Comparison of ENCODE assay signal across 29 mouse cellular contexts in genomic region chr16:94114693-94115092, GRCm38 (mm10). TPM values are rescaled to one million over a fixed set of nuclear protein-coding genes. Genes with fewer than 3 reads are reported as not detected.
DNase-seq lines count a peak whose midpoint lies in the region; ATAC-seq and TF ChIP-seq lines count a peak whose summit lies in the region.
"Had no signal": no experiment of that assay in that cellular context is flagged by ENCODE, and none has a peak within 500 bp of the region (broad histone marks: within the 10 kb centered on the region; RNA-seq: fewer than 3 reads in every experiment).

No protein-coding gene starts in this region.

- H3K36me3 ChIP-seq in intestine, postnatal 0 days (ENCODE audit: control insufficient read depth, insufficient read depth) = no peaks in the 10 kb centered on the region
- no peaks in the 10 kb centered on the region for H3K36me3 ChIP-seq in stomach, postnatal 0 days (ENCODE audit: control insufficient read depth, insufficient read depth, low read length)
- H3K36me3 ChIP-seq: embryonic facial prominence, embryonic 12.5 days; embryonic facial prominence, embryonic 15.5 days; heart, embryonic 10.5 days; heart, embryonic 13.5 days had no signal

- no peak for TF ChIP-seq EP300 in stomach, postnatal 0 days (optimal IDR thresholded peaks at IDR 0.05)

- no peaks in the 10 kb centered on the region for H3K4me1 ChIP-seq in intestine, postnatal 0 days (replicated peaks; ENCODE audit: control insufficient read depth, insufficient read depth, low read length)
- no peaks in the 10 kb centered on the region for H3K4me1 ChIP-seq in stomach, postnatal 0 days (replicated peaks; ENCODE audit: control insufficient read depth, insufficient read depth)
- H3K4me1 ChIP-seq: embryonic facial prominence, embryonic 12.5 days; embryonic facial prominence, embryonic 15.5 days; heart, embryonic 10.5 days had no signal

- 0 out of 2 replicates have a peak, but pooled peaks have one; percentile 13 for ATAC-seq in intestine, postnatal 0 days
- ATAC-seq in stomach, postnatal 0 days (ENCODE audit: low FRiP score, low TSS enrichment) = peak; percentile 71
- ATAC-seq: activated CD4-positive, CD25-positive, alpha-beta regulatory T cell, adult 4 months; CD4-positive, CD25-positive, alpha-beta regulatory T cell, adult 4 months; forebrain, embryonic 14.5 days; forebrain, postnatal 0 days; hindbrain, postnatal 0 days; inflammation-experienced regulatory T-cells, adult 6 months had no signal

- H3K27me3 ChIP-seq in intestine, postnatal 0 days (replicated peaks; ENCODE audit: control insufficient read depth, insufficient read depth, low read length) = peaks cover 17% of the 10 kb centered on the region; the same call in 1 of the 2 replicates
- no peaks in the 10 kb centered on the region; the same call in 1 of the 2 replicates for H3K27me3 ChIP-seq in stomach, postnatal 0 days (ENCODE audit: control insufficient read depth, insufficient read depth, low read length)

- H3K27ac ChIP-seq in intestine, postnatal 0 days (ENCODE audit: low read depth, low read length) = no peak overlapping the region
- H3K27ac ChIP-seq in stomach, postnatal 0 days (replicated peaks) = no peak overlapping the region
- H3K27ac ChIP-seq: embryonic facial prominence, embryonic 12.5 days; embryonic facial prominence, embryonic 15.5 days; gastrocnemius, adult 2 months; heart, adult 2 months; heart, embryonic 10.5 days; heart, embryonic 13.5 days; hindbrain, embryonic 14.5 days; hindbrain, postnatal 0 days had no signal

- H3K9ac ChIP-seq in intestine, postnatal 0 days (ENCODE audit: low read depth, low read length) = no peak overlapping the region
- no peak overlapping the region for H3K9ac ChIP-seq in stomach, postnatal 0 days (ENCODE audit: low read length)
- H3K9ac ChIP-seq: embryonic facial prominence, embryonic 12.5 days; embryonic facial prominence, embryonic 15.5 days; forebrain, postnatal 0 days; heart, embryonic 13.5 days; hindbrain, embryonic 14.5 days had no signal

- no peaks in the 10 kb centered on the region for H3K9me3 ChIP-seq in intestine, postnatal 0 days (ENCODE audit: control insufficient read depth)
- H3K9me3 ChIP-seq in stomach, postnatal 0 days (ENCODE audit: control insufficient read depth, low read length) = no peaks in the 10 kb centered on the region
- H3K9me3 ChIP-seq: embryonic facial prominence, embryonic 12.5 days; embryonic facial prominence, embryonic 15.5 days; heart, embryonic 10.5 days; heart, embryonic 13.5 days had no signal

- no peak for TF ChIP-seq CTCF in intestine, postnatal 0 days (IDR thresholded peaks at IDR 0.05; ENCODE audit: low read depth)
- no peak for TF ChIP-seq CTCF in stomach, postnatal 0 days (IDR thresholded peaks at IDR 0.05; ENCODE audit: low read depth)

- peak; percentile 9 for DNase-seq in lung, postnatal 36 days
- no peak for DNase-seq in lung, postnatal 14 days
- DNase-seq in 416B (ENCODE audit: low read depth) = peak; percentile 86
- no peak for DNase-seq in stomach, postnatal 0 days (ENCODE audit: low spot score)
- no peak for DNase-seq in heart, adult 11 months
- DNase-seq in cerebellum, postnatal 14 days = no peak
- DNase-seq in adrenal gland, postnatal 25 days = no peak
- DNase-seq: adrenal gland, adult 8-10 months; cerebellum, adult 11-12 months; cerebellum, adult 8-10 months; cerebellum, postnatal 25 days; forebrain, postnatal 0 days; gastrocnemius, adult 2 months; heart, adult 2 months; heart, postnatal 14 days; heart, postnatal 4 days had no signal

- H3K4me2 ChIP-seq in intestine, postnatal 0 days (replicated peaks; ENCODE audit: low read depth) = no peak overlapping the region
- H3K4me2 ChIP-seq in stomach, postnatal 0 days (replicated peaks; ENCODE audit: low read depth) = no peak overlapping the region
- H3K4me2 ChIP-seq: embryonic facial prominence, embryonic 12.5 days; embryonic facial prominence, embryonic 15.5 days; heart, embryonic 13.5 days; hindbrain, embryonic 14.5 days had no signal

- H3K4me3 ChIP-seq in intestine, postnatal 0 days (ENCODE audit: low read depth, low read length) = no peak overlapping the region
- H3K4me3 ChIP-seq in stomach, postnatal 0 days (ENCODE audit: low read depth, low read length) = no peak overlapping the region
- H3K4me3 ChIP-seq: embryonic facial prominence, embryonic 12.5 days; embryonic facial prominence, embryonic 15.5 days; gastrocnemius, adult 2 months; heart, adult 2 months; heart, embryonic 10.5 days; heart, embryonic 13.5 days had no signal

- 62% methylated on average over 9 of the region's 9 CpGs for WGBS in intestine, postnatal 0 days
- 51% methylated on average over 9 of the region's 9 CpGs for WGBS in stomach, postnatal 0 days

RNA-seq across cellular contexts. Expression of gene Sim2, which starts 30.0 kb away (rescaled TPM):
- not detected in 2 replicates for polyA plus RNA-seq in intestine, postnatal 0 days (2015; fragmentation: Nextera tagmentation; extraction: Ambion mirVana)
- polyA plus RNA-seq in stomach, postnatal 0 days (2015; fragmentation: Nextera tagmentation; extraction: Ambion mirVana) = 0.17 and 0.31 TPM in 2 replicates
- total RNA-seq in adrenal gland, postnatal 25 days (2021) = not detected in 2 replicates
- total RNA-seq: adrenal gland, adult 8-10 months; common myeloid progenitor, adult 5-6 weeks; heart, adult 2 months; heart, postnatal 4 days; hindbrain, postnatal 0 days; MEL had no signal
- polyA plus RNA-seq: activated CD4-positive, CD25-positive, alpha-beta regulatory T cell, adult 4 months; CD4-positive, CD25-positive, alpha-beta regulatory T cell, adult 4 months; hindbrain, postnatal 0 days; inflammation-experienced regulatory T-cells, adult 6 months had no signal

Comparison
In these comparisons a context has a peak if more than half of its experiments do, and no peak if none do; other contexts are left out.
1. DNase-seq: peak in lung, postnatal 36 days (single experiment) and 416B (single experiment); none in lung, postnatal 14 days (single experiment), stomach, postnatal 0 days (single experiment), heart, adult 11 months (single experiment), cerebellum, postnatal 14 days (0 of 2) and adrenal gland, postnatal 25 days (single experiment).